Mouse (Mus musculus) frontal cortex, postnatal 25 days (tissue): ENCODE data around the gene Tert.

Experiments
- DNase-seq, 2 experiments: peaks; one replicate each; pipeline ENCODE4 v3.0.0; 2022; ENCODE audit warnings: low spot score in 2 of 2

Gene Tert

DNA sequence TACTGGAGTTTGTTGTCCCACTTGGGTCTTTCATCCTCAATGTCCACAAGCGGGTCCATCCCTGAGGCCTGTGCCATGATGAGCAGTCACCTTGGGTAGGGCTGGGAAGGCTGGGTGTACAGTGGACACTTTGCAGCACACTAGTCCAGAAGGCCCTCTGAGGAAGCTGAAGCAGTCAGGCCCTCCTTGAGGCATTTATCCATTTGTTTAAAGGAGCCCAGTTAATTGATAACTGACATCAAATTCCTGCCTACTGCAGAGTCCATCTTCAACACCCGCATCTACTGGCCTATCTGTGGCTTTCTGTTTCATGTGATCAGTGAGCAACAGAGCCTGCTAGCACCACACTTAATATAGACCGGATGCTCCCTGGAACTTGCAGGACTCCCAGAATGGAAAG lies 51.1 kb downstream of the Tert start, which contains the start of gene Slc6a18:
Slc6a18 (minus strand) TSS at position 171 of the 400 bp plus-strand sequence.
- no peak for DNase-seq

GRCm38 (mm10) chr13:73679311-73679710 lies 52.6 kb downstream of the Tert start:
- DNase-seq = no peak

DNA sequence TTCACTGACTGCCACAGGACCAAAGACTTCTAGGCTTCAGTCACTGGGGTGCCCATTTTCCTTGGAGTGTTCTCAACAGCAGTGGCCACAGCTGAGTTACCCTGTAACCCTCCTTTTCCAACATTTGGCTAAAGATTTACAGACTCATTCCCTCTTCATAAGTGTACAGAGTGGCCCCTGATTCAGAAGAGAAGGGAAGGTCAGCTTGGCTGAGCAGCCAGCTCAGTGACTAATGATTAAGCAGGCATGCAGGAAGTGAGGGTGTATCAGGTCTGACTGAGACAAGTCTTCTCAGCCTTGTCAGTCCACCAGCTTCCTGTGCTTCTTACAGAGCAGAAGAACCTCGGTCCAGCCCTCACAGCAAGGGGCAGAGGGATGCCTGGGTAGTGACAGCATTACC lies 53.7 kb downstream of the Tert start:
- DNase-seq = no peak

- DNase-seq = no peak
Observed at GRCm38 (mm10) chr13:73682226-73682625, 55.5 kb downstream of the Tert start.

DNA sequence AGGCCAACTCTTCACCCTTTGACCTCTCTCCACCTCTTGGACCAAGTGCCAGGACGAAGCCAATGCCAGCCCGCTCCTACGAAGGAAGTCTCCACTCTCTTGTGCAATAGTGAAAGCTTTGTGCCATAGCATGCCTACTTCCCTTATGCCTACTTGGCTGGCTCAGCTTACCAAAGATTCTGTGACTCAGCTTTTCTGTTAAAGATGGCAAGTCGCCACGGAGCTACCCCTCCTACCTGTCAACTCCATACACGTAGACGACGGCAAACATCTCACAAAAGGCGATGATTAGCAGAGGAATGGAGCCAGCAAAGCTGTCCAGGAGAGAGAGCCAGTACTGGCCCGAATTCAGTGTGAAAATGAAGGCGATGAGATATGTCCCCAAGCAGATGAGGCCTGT lies 57.0 kb downstream of the Tert start:
- no peak for DNase-seq

DNA sequence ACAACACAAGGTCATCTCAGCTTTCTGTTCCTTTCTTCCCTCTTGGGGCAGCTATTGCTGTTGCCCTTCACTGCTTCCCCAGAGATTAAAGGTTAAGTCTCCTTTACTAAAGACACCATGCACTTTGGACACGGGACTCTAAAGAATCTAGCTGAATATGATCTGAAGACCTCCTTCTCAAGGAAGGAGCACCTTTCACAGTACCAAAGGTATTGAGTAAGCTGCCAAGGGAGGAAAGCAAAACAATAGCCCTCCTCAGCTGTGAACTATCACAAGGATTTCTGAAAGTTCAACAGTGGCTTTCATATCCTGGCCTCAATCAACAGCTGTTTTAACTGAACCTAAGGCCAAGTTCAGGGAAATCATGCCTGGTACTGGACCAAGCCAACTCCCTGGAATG lies 57.7 kb downstream of the Tert start:
- no peak for DNase-seq

- DNase-seq = no peak
Observed at GRCm38 (mm10) chr13:73685502-73685901, 58.8 kb downstream of the Tert start.

DNA sequence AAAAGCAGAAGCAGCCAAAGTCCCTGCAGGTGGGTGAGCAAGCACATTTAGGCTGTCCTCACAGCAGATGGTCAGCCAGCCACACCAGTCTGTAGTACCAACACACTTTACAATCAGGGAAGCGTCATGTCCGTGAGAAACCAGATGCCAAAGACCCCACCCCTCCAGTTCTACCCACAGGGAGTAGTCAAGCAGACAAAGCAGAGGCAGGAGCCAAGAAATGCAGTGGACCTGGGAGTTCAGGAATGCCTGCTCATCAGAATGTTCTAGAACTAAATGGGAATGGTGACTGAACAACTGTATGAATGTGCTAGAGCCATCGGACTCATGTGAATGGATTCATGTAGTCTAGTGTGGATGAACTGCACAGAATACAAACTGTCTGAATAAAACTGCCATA lies 60.9 kb downstream of the Tert start:
- DNase-seq = no peak

- DNase-seq = no peak
Observed at GRCm38 (mm10) chr13:73688934-73689333, 62.2 kb downstream of the Tert start.

DNA sequence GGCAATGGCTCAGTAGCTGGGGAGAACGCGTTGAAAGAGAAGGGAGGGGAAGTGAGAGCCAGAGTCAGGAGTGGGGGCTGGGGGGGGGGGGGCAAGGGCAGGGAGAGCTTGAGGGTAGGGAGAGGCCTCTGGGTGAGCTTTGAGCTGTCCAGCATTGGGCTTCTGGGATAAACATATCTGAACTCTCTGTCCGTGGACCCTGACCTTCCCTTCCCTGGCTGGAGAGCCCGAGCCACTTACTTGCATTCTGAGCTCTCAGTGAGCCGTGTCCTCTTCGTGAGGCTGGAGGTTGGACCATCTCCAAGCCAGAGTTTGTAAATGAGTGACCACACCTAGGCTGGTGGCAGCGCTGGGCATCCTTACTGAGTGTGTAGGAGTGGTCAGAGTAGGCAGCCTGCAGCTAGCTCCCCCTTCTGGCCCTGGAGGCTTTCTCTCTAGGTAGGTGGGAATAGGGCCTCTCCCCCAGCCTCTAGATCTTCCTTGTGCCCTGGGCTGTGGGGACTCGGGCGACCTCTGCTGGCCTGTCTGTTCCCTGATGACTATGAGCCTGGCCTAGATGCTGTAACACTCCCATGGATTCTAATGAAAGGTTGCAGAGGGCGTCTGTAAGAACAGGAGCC lies 65.6 kb downstream of the Tert start:
- peak; percentile 30 to 50 for DNase-seq

- DNase-seq = no peak
Observed at GRCm38 (mm10) chr13:73693333-73693732, 66.6 kb downstream of the Tert start.

DNA sequence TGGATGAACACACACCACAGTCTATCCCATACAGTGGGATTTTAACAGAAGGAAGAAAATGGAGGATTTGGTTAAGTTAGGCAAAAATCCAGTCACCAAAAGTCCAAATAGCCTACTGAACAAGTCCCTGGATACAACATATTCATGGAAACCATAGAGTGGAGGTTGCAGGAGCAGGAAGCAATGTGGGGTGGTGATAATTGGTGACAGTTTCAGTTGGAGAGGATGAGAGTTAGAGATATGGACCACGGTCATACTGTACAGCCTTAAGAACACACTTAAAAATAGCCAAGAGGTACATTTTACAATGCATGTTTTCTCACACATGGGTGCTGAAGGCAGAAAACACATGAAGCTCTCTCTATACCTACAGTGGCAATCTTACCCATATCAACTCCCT lies 68.3 kb downstream of the Tert start:
- no peak for DNase-seq

DNA sequence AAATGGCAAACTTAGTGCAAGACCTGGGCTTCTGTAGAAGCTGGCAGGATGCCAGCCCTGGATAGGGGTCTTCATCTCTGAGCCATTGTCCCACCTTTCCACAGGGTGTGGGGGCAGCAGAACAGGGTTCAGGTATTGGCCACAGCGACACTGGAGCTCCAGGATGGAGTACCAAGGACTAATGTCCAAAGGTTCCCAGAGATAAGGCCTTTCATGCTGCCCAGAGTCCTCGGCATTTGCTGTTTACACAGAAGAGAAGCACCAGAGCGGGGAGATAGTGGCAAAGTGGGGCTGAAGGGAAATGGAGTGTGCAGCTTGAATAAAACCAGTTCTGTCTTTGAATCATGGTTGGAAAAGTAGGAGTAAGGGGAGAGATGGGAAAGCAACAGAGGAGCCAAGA lies 69.8 kb downstream of the Tert start:
- DNase-seq = no peak
